Mouse (Mus musculus): ENCODE data around the gene Hivep3.

GRCm38 (mm10) chr4:119880270-119880669 lies 146.7 kb downstream of the Hivep3 start:
- TF ChIP-seq CHD2 (IDR thresholded peaks at IDR 0.05; ENCODE audit: low read length) (no peak), MEF2A (IDR thresholded peaks at IDR 0.05; ENCODE audit: borderline replicate concordance, low read depth, low read length) (no peak), TCF12 (IDR thresholded peaks at IDR 0.05; ENCODE audit: low read depth, low read length) (no peak), ZKSCAN1 (IDR thresholded peaks at IDR 0.05; ENCODE audit: borderline replicate concordance, low read depth, low read length) (no peak)
